Mouse (Mus musculus): ENCODE data around the gene Ephb2.

GRCm38 (mm10) chr4:136852119-136852518 is 16.3 kb upstream of the Ephb2 start:
- TF ChIP-seq CTCF (conservative IDR thresholded peaks at IDR 0.05; ENCODE audit: insufficient read depth, insufficient read length, low read depth, low read length) = no peak
- TF ChIP-seq POLR2A (IDR thresholded peaks at IDR 0.05; ENCODE audit: low read depth, low read length) = no peak
